Mouse (Mus musculus) heart, adult 2 months (tissue): ENCODE measurements around the gene Sf3b5.

ENCODE experiments used
- CTCF ChIP-seq: fragments of 200-600 bp; IDR thresholded peaks from 2 replicates; pipeline ENCODE4 v1.8.1; 2022; ENCODE audit warnings: antibody characterized with exemption, mild to moderate bottlenecking, moderate library complexity
- EP300 ChIP-seq: fragments of 200-500 bp; IDR thresholded peaks from 2 replicates; pipeline ENCODE4 v1.6.1; 2011; ENCODE audit warnings: low read depth, low read length, control low read depth; ENCODE audit not compliant: insufficient read depth
- POLR2A ChIP-seq: fragments of 200-500 bp; IDR thresholded peaks from 2 replicates; pipeline ENCODE4 v1.6.1; 2011; ENCODE audit warnings: mild to moderate bottlenecking, low read depth, low read length, control low read depth; ENCODE audit not compliant: insufficient read depth

DNA sequence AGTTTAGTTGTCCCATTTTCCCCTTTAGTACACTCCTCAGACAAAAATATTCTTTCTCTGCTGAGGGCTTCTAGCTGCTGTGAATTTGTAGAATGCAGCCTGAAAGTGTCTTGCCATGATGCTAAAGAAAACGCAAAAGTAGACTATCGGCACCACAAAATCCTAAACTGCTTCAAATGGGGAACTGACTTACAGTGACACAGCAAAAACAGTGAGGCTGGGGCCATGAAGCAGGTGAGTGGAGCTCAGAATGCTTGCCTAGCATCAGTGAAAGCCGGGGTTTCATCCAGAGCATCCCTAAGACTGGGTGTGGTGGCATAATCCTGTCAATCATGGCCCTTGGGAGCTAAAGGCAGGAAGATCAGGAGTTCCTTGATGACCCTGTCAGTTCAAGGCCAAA lies 29.7 kb upstream of the Sf3b5 start:
- TF ChIP-seq CTCF (no peak), POLR2A (no peak), EP300 (no peak)
